Mouse (Mus musculus) adipocyte (in vitro differentiated cells): Measurements from ENCODE around the gene Rxfp1.

Source experiments
- DNase-seq: peaks from one replicate; pipeline ENCODE4 v3.0.0-alpha.2; 2016; ENCODE audit warnings: low spot score

Rxfp1 gene

GRCm38 (mm10) chr3:79672188-79672587, 65.5 kb downstream of the Rxfp1 start:
- no peak for DNase-seq

GRCm38 (mm10) chr3:79670556-79670955, 67.1 kb downstream of the Rxfp1 start:
- DNase-seq, result no peak

GRCm38 (mm10) chr3:79664787-79665408, 72.8 kb downstream of the Rxfp1 start:
- peak; percentile 61 for DNase-seq

GRCm38 (mm10) chr3:79656682-79657081, 81.0 kb downstream of the Rxfp1 start:
- no peak for DNase-seq

GRCm38 (mm10) chr3:79652129-79652528, 85.6 kb downstream of the Rxfp1 start:
- no peak for DNase-seq

- peak; percentile 98 for DNase-seq
Observed at GRCm38 (mm10) chr3:79629416-79629730, 108.3 kb downstream of the Rxfp1 start, which contains the start of gene Etfdh. Gene Etfdh (minus strand): TSS chr3:79629500.

GRCm38 (mm10) chr3:79628561-79629415, 108.9 kb downstream of the Rxfp1 start, which contains the start of gene 4930579G24Rik:
Gene 4930579G24Rik (plus strand): TSS chr3:79629079.
- DNase-seq, result peak; percentile 100

GRCm38 (mm10) chr3:79628182-79628560, 109.5 kb downstream of the Rxfp1 start:
- DNase-seq, result no peak

- peak; percentile 42 for DNase-seq
Observed at GRCm38 (mm10) chr3:79627484-79628181, 110.0 kb downstream of the Rxfp1 start.

GRCm38 (mm10) chr3:79609886-79610285, 127.8 kb downstream of the Rxfp1 start:
- DNase-seq, result no peak

- no peak for DNase-seq
Observed at GRCm38 (mm10) chr3:79595468-79595867, 142.2 kb downstream of the Rxfp1 start.

- no peak for DNase-seq
Observed at GRCm38 (mm10) chr3:79591793-79592471, 145.7 kb downstream of the Rxfp1 start.
